Mouse (Mus musculus) olfactory bulb, adult 2 months (tissue): Measurements from ENCODE around the gene Otos.

ENCODE experiments used
- CTCF ChIP-seq: fragments of 200-500 bp; IDR thresholded peaks from 2 replicates; pipeline ENCODE4 v1.5.1; 2012; ENCODE audit warnings: low read depth, mild to moderate bottlenecking, low read length, moderate library complexity; ENCODE audit not compliant: insufficient read depth
- POLR2A ChIP-seq: fragments of 200-500 bp; IDR thresholded peaks from 2 replicates; pipeline ENCODE4 v1.6.1; 2012; ENCODE audit warnings: mild to moderate bottlenecking, low read depth, low read length, moderate library complexity; ENCODE audit not compliant: insufficient read depth

DNA sequence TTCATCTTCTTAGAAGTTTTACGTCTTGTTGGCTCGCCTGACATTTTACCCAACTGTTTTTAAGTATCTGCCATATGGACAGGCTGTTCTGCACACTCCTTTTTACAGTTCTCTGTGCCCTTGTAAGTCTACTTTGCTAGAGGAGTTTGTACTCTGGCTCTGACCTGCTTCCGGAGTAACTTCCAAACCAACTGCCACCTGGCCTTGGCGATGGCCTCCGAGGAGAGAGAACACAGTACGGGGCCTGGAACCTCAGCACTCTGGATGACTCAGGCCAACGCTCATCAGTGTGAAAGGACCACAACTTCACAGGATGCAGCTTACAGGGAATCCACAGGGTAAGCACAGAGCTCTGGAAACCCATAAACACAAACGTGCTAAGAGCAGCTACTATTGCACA is 14.9 kb downstream of the Otos start:
- TF ChIP-seq CTCF: no peak
- TF ChIP-seq POLR2A: no peak
